Mouse (Mus musculus) monocyte, adult 59 days (primary cell): ENCODE results near the gene Vmn2r49. TPM values are rescaled to one million over a fixed set of nuclear protein-coding genes. Genes with fewer than 3 reads are reported as not detected.

Source experiments
- total RNA-seq, 2 experiments: library from RNA; stranded (reverse); gene quantifications; one replicate each; pipeline ENCODE4 v1.2.4; 2023

Vmn2r49 gene
- not detected for total RNA-seq

GRCm38 (mm10) chr7:9992157-9992556, at the start of gene Vmn2r49:
Gene Vmn2r49, minus strand, starts transcription at chr7:9992257.

GRCm38 (mm10) chr7:9953485-9953884, 38.6 kb downstream of the Vmn2r49 start, which contains the start of gene Vmn2r48:
Gene Vmn2r48, minus strand, starts transcription at chr7:9953585.

Other genes starting within 250 kb of the Vmn2r49 start
- gene Vmn2r46, start 221.7 kb downstream of the Vmn2r49 start, total RNA-seq, result not detected
- not detected for gene Vmn2r47, start 150.9 kb downstream of the Vmn2r49 start, total RNA-seq
- gene Vmn2r48, start 38.7 kb downstream of the Vmn2r49 start, total RNA-seq, result not detected
- gene Vmn2r50, start 61.0 kb upstream of the Vmn2r49 start, total RNA-seq, result not detected
- gene Vmn2r51, start 113.5 kb upstream of the Vmn2r49 start, total RNA-seq, result not detected
- not detected for gene Vmn2r52, start 184.3 kb upstream of the Vmn2r49 start, total RNA-seq